Mouse (Mus musculus): ENCODE measurements around the gene Stx16. TPM values are rescaled to one million over a fixed set of nuclear protein-coding genes. Genes with fewer than 3 reads are reported as not detected.

Stx16 gene
- polyA plus RNA-seq (2015; fragmentation: Nextera tagmentation; extraction: Ambion mirVana) = 6.2 and 8.7 TPM in 2 replicates

DNA sequence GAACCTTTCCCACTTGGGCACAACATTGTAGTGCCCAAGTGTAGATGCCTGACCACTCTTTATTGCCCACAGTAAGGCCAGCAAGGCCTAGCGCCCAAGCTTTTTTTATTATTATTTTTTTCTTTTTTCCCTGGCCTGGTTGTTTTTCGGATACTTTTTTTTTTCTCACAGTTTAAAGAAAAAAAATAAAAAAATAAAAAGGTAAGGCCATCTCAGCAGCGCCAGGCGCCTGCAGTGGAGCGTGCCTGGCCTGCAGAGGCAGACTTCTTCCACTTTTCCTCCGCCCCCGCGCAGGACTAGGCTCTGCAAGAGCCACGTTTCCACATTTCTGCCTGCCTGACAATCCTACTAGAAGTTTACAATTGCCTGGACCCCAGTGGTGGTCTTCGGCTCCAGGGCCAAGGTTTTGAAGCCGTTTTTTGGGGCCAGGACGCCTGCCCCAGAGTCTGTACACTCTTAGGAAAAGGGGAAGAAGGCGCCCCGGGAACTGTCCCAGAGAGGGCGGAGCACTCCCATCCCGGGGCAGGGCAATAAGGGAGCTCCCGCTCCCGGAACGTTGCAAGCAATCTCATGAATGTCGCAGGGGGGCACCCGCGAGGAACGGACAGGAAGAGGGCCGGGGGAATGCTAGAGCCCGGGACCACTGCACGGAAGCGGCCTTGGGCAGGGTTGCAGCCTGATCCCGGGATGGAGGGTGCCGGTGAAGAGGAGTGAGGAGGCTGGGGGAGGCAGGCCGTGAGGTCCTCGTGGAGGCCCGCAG lies at the start of gene Stx16:
Gene Stx16, plus strand, starts transcription at position 636 of the 760 bp plus-strand sequence.
- no peaks in the 10 kb centered on the region for H3K27me3 ChIP-seq (ENCODE audit: insufficient read depth, low read length)
- peak; percentile 53 for TF ChIP-seq CTCF (IDR thresholded peaks at IDR 0.05; ENCODE audit: low read depth)
- H3K4me1 ChIP-seq (replicated peaks; ENCODE audit: insufficient read depth, low read length) = peaks cover 20% of the 10 kb centered on the region
- H3K9ac ChIP-seq (ENCODE audit: low read depth, low read length) = peak within 1 kb of the TSS; percentile 82
- H3K4me3 ChIP-seq (replicated peaks; ENCODE audit: low read depth, low read length) = peak within 1 kb of the TSS; percentile 78
- H3K9me3 ChIP-seq (replicated peaks; ENCODE audit: low read length) = no peaks in the 10 kb centered on the region
- peak; percentile 96 for DNase-seq (ENCODE audit: low spot score)
- no peaks in the 10 kb centered on the region for H3K36me3 ChIP-seq (ENCODE audit: insufficient read depth, low read length)
- ATAC-seq (replicated peaks; ENCODE audit: low FRiP score, low read depth) = peak; percentile 95
- 1% methylated on average over 32 of the region's 32 CpGs for WGBS
- H3K27ac ChIP-seq = peak within 1 kb of the TSS; percentile 95
- peak within 1 kb of the TSS; percentile 98 for H3K4me2 ChIP-seq (ENCODE audit: low read length)

DNA sequence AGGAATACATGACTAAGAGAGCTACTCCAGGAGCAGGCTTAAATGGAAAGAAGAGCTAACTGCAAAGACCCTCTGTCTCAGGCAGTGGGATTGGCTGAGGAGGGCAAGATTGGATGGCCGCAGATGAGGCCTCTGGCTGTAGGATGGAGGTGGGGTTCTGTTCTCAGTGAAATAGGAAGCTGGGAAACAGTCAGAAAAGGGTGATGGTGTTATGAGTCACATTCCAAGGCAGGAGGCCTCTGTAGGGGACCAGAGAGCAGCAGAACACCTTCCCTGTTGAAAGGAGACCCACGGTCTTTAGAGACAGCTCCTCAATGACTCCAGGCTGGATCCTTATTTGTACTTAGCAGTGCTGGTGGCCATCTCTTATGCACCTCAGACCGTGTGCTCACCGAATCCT lies 49.7 kb upstream of the Stx16 start:
- Histone ChIP-seq H3K27ac (no peak overlapping the region), H3K9ac (ENCODE audit: low read depth, low read length) (no peak overlapping the region), H3K27me3 (ENCODE audit: insufficient read depth, low read length) (no peaks in the 10 kb centered on the region), H3K4me3 (replicated peaks; ENCODE audit: low read depth, low read length) (no peak overlapping the region), H3K36me3 (ENCODE audit: insufficient read depth, low read length) (no peaks in the 10 kb centered on the region), H3K9me3 (replicated peaks; ENCODE audit: low read length) (no peaks in the 10 kb centered on the region), H3K4me2 (ENCODE audit: low read length) (no peak overlapping the region), H3K4me1 (replicated peaks; ENCODE audit: insufficient read depth, low read length) (no peaks in the 10 kb centered on the region)
- WGBS = 64% methylated on average over 4 of the region's 4 CpGs
- DNase-seq (ENCODE audit: low spot score) (no peak), ATAC-seq (replicated peaks; ENCODE audit: low FRiP score, low read depth) (no peak)
- no peak for TF ChIP-seq CTCF (IDR thresholded peaks at IDR 0.05; ENCODE audit: low read depth)

DNA sequence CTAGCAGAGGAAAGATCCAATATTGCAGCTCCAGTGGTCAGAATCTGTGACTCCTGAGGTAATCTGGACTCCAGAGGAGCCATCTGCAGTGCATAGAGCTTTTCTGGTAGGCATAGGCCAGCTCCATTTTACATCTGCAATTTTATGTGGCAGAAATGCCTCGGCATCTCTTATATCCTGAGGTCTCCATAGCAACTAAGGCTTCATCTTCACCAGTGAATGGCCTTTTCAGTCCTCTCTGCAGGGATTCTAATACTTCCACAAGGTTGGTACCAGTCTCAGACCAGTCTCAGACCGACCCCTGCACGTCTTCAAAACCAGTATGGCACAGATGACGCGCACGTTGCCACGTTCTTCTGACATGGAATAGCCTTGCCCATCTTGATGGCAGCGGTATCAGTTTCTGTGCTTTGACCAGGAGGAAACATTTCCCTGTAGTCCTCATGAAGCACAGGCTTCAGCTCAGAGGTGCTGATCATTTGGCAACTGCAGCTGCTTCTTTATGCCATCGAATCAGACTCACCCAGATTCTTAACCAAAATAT lies 42.8 kb upstream of the Stx16 start:
- no peak overlapping the region for H3K27ac ChIP-seq
- no peaks in the 10 kb centered on the region for H3K36me3 ChIP-seq (ENCODE audit: insufficient read depth, low read length)
- no peaks in the 10 kb centered on the region for H3K9me3 ChIP-seq (replicated peaks; ENCODE audit: low read length)
- WGBS = 87% methylated on average over 9 of the region's 9 CpGs
- no peak overlapping the region for H3K9ac ChIP-seq (ENCODE audit: low read depth, low read length)
- ATAC-seq (replicated peaks; ENCODE audit: low FRiP score, low read depth) (no peak), DNase-seq (ENCODE audit: low spot score) (no peak)
- no peak overlapping the region for H3K4me3 ChIP-seq (replicated peaks; ENCODE audit: low read depth, low read length)
- no peak for TF ChIP-seq CTCF (IDR thresholded peaks at IDR 0.05; ENCODE audit: low read depth)
- no peaks in the 10 kb centered on the region for H3K27me3 ChIP-seq (ENCODE audit: insufficient read depth, low read length)
- H3K4me2 ChIP-seq (ENCODE audit: low read length) = no peak overlapping the region
- H3K4me1 ChIP-seq (replicated peaks; ENCODE audit: insufficient read depth, low read length) = no peaks in the 10 kb centered on the region

DNA sequence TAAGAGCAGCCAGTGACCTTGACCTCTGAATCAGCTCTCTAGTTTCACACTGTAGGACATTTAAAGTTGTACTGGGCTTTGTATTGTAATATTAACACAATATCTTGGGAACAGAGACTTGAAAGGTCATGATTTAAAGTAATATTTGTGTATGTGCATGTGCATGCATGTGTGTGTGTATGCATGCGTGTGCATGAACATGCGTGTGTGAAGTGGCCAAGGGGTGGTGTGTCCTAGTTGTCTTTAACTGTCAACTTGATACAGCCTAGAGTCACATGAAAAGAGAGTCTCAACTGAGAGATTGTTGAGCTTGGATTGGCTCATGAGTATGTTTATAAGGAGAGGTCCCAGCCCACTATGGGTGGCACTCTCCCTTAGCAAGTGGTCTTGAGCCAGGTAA lies 28.5 kb upstream of the Stx16 start:
- 99% methylated on average over 2 of the region's 2 CpGs for WGBS
- DNase-seq (ENCODE audit: low spot score) (no peak), ATAC-seq (replicated peaks; ENCODE audit: low FRiP score, low read depth) (no peak)

DNA sequence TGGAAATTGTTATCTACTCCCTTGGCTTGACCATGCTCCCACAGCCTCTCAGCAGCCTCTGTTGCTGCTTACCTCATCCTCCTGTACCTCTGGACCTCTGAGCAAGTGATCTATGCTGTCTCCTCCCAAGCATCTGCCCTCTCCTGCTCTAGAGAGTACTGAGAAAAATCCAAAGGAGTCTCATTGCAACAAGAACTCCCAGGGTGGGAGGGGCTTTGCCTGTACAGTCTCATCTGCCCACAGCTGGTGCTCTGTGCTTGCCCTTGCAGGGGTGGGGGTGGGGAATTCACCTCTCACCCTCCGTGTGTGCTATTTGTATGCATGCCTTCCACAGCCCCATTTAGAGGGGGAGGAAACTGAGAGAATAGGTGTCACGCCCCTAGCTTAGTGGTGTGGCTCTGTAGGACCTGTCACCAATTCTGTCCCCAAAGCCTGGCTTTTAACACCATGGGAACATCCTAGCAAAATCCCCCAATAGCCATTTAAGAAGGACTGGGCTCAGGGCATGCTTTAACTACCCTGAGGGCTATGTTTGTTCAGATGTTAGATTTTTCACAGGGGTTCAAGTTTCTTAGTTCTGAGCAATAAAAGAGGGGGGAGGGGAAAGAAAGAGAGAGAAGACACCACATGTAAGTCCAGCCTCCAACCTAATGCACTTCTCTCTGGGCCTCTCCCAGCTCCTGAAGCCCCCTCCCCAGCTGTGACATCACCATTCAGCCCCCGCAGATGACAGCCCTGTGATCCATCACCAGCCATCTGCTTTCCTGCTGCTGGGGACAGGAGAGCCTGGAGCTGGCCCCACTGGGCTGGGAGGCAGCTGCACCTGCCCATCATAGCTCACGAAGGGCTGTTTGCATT lies 26.4 kb upstream of the Stx16 start:
- H3K4me1 ChIP-seq (replicated peaks; ENCODE audit: insufficient read depth, low read length) = peaks cover 16% of the 10 kb centered on the region
- ATAC-seq (replicated peaks; ENCODE audit: low FRiP score, low read depth) (peak; percentile 73), DNase-seq (ENCODE audit: low spot score) (peak; percentile 69)
- 5% methylated on average over 4 of the region's 4 CpGs for WGBS
- no peaks in the 10 kb centered on the region for H3K9me3 ChIP-seq (replicated peaks; ENCODE audit: low read length)
- no peaks in the 10 kb centered on the region for H3K36me3 ChIP-seq (ENCODE audit: insufficient read depth, low read length)
- TF ChIP-seq CTCF (IDR thresholded peaks at IDR 0.05; ENCODE audit: low read depth) = no peak
- H3K27ac ChIP-seq = no peak overlapping the region
- H3K9ac ChIP-seq (ENCODE audit: low read depth, low read length) = no peak overlapping the region
- H3K27me3 ChIP-seq (ENCODE audit: insufficient read depth, low read length) = no peaks in the 10 kb centered on the region
- H3K4me3 ChIP-seq (replicated peaks; ENCODE audit: low read depth, low read length) = no peak overlapping the region
- H3K4me2 ChIP-seq (ENCODE audit: low read length) = peak overlapping the region; percentile 7; the same call in 1 of the 2 replicates

More for the DNA sequence above, 28.5 kb upstream of the Stx16 start:
- no peak for TF ChIP-seq CTCF (IDR thresholded peaks at IDR 0.05; ENCODE audit: low read depth)
- Histone ChIP-seq H3K4me2 (ENCODE audit: low read length) (no peak overlapping the region), H3K9me3 (replicated peaks; ENCODE audit: low read length) (no peaks in the 10 kb centered on the region), H3K27ac (no peak overlapping the region), H3K36me3 (ENCODE audit: insufficient read depth, low read length) (no peaks in the 10 kb centered on the region), H3K9ac (ENCODE audit: low read depth, low read length) (no peak overlapping the region), H3K4me3 (replicated peaks; ENCODE audit: low read depth, low read length) (no peak overlapping the region), H3K27me3 (ENCODE audit: insufficient read depth, low read length) (no peaks in the 10 kb centered on the region), H3K4me1 (replicated peaks; ENCODE audit: insufficient read depth, low read length) (peaks cover 16% of the 10 kb centered on the region)

DNA sequence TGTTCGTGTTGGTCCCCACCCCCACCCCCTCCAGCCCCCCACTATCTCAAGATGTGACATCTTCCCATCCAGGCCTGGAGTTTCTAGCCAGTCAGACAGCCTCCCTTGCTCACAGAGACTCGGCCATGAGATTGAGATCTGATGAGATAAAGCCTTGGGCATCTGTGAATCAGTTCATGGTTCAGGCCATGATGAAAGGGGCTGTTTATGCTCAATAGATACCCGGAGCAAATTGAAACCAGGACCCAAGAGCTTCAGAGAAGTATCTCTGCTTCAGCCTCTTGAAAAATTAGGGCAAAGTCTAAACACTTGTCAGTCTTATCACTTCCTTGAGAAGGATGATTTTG lies 25.8 kb upstream of the Stx16 start:
- Histone ChIP-seq H3K36me3 (ENCODE audit: insufficient read depth, low read length) (no peaks in the 10 kb centered on the region), H3K4me2 (ENCODE audit: low read length) (no peak overlapping the region), H3K4me3 (replicated peaks; ENCODE audit: low read depth, low read length) (no peak overlapping the region), H3K4me1 (replicated peaks; ENCODE audit: insufficient read depth, low read length) (peaks cover 16% of the 10 kb centered on the region), H3K9ac (ENCODE audit: low read depth, low read length) (no peak overlapping the region), H3K9me3 (replicated peaks; ENCODE audit: low read length) (no peaks in the 10 kb centered on the region), H3K27me3 (ENCODE audit: insufficient read depth, low read length) (no peaks in the 10 kb centered on the region), H3K27ac (no peak overlapping the region)
- no peak for TF ChIP-seq CTCF (IDR thresholded peaks at IDR 0.05; ENCODE audit: low read depth)
- no peak for DNase-seq (ENCODE audit: low spot score)
- ATAC-seq (replicated peaks; ENCODE audit: low FRiP score, low read depth) = no peak
- WGBS = 15% methylated on average over 3 of the region's 3 CpGs

Data from kidney, postnatal 0 days (tissue).